Mouse (Mus musculus): ENCODE measurements around the gene Nos3. TPM values are rescaled to one million over a fixed set of nuclear protein-coding genes. Genes with fewer than 3 reads are reported as not detected.

The Nos3 gene
- polyA plus RNA-seq, 1 experiment from 2014 or later = 45.9 TPM

- Histone ChIP-seq H3K36me3 (peaks cover 21% of the 10 kb centered on the region), H3K27ac (ENCODE audit: poor library complexity, severe bottlenecking) (no peak overlapping the region), H3K4me3 (no peak overlapping the region), H3K9ac (no peak overlapping the region), H3K27me3 (replicated peaks) (peaks cover 25% of the 10 kb centered on the region), H3K4me2 (no peak overlapping the region), H3K9me3 (replicated peaks) (no peaks in the 10 kb centered on the region), H3K4me1 (replicated peaks) (peaks cover 15% of the 10 kb centered on the region)
- no peak for ATAC-seq (ENCODE audit: insufficient number of reproducible peaks, low FRiP score)
- WGBS = 78% methylated on average over 10 of the region's 10 CpGs
These were observed 53.0 kb downstream of the Nos3 start for GRCm38 (mm10) chr5:24417587-24417986.

GRCm38 (mm10) chr5:24420381-24420780 lies 55.8 kb downstream of the Nos3 start:
- no peak overlapping the region for H3K9ac ChIP-seq
- no peak for ATAC-seq (ENCODE audit: insufficient number of reproducible peaks, low FRiP score)
- 89% methylated on average over 9 of the region's 9 CpGs for WGBS
- H3K4me1 ChIP-seq (replicated peaks) = peaks cover 27% of the 10 kb centered on the region
- no peaks in the 10 kb centered on the region for H3K9me3 ChIP-seq (replicated peaks)
- no peak overlapping the region for H3K4me3 ChIP-seq
- H3K4me2 ChIP-seq = no peak overlapping the region
- H3K27me3 ChIP-seq (replicated peaks) = peaks cover 8% of the 10 kb centered on the region; the same call in 1 of the 2 replicates
- peaks cover 21% of the 10 kb centered on the region for H3K36me3 ChIP-seq
- no peak overlapping the region for H3K27ac ChIP-seq (ENCODE audit: poor library complexity, severe bottlenecking)

- Histone ChIP-seq H3K36me3 (peaks cover 21% of the 10 kb centered on the region), H3K27me3 (replicated peaks) (no peaks in the 10 kb centered on the region), H3K27ac (ENCODE audit: poor library complexity, severe bottlenecking) (peak within 1 kb of the TSS; percentile 97), H3K9ac (peak within 1 kb of the TSS; percentile 85), H3K4me1 (replicated peaks) (peaks cover 42% of the 10 kb centered on the region), H3K4me2 (peak within 1 kb of the TSS; percentile 80), H3K9me3 (replicated peaks) (no peaks in the 10 kb centered on the region), H3K4me3 (peak within 1 kb of the TSS; percentile 76)
- ATAC-seq (ENCODE audit: insufficient number of reproducible peaks, low FRiP score) = peak; percentile 93
- WGBS = under 1% methylated on average over 46 of the region's 46 CpGs
These were observed 58.8 kb downstream of the Nos3 start, which contains the start of the genes Cdk5 and Slc4a2 for GRCm38 (mm10) chr5:24423129-24424003. Gene Cdk5, minus strand, starts transcription at chr5:24423530. Gene Slc4a2, plus strand, starts transcription at chr5:24423837.

- peak overlapping the region; percentile 80 for H3K4me2 ChIP-seq
- peak overlapping the region; percentile 76 for H3K4me3 ChIP-seq
- no peaks in the 10 kb centered on the region for H3K27me3 ChIP-seq (replicated peaks)
- peaks cover 20% of the 10 kb centered on the region for H3K36me3 ChIP-seq
- H3K4me1 ChIP-seq (replicated peaks) = peaks cover 49% of the 10 kb centered on the region
- WGBS = 10% methylated on average over 21 of the region's 21 CpGs
- no peaks in the 10 kb centered on the region for H3K9me3 ChIP-seq (replicated peaks)
- peak overlapping the region; percentile 97 for H3K27ac ChIP-seq (ENCODE audit: poor library complexity, severe bottlenecking)
- peak; percentile 12 for ATAC-seq (ENCODE audit: insufficient number of reproducible peaks, low FRiP score)
- H3K9ac ChIP-seq = peak overlapping the region; percentile 85
These were observed 59.6 kb downstream of the Nos3 start for GRCm38 (mm10) chr5:24424004-24424781.

GRCm38 (mm10) chr5:24424861-24425411 lies 60.3 kb downstream of the Nos3 start:
- ATAC-seq (ENCODE audit: insufficient number of reproducible peaks, low FRiP score) = peak; percentile 68
- Histone ChIP-seq H3K36me3 (peaks cover 20% of the 10 kb centered on the region), H3K4me2 (peak overlapping the region; percentile 80), H3K27me3 (replicated peaks) (no peaks in the 10 kb centered on the region), H3K9ac (peak overlapping the region; percentile 85), H3K27ac (ENCODE audit: poor library complexity, severe bottlenecking) (peak overlapping the region; percentile 97), H3K9me3 (replicated peaks) (no peaks in the 10 kb centered on the region), H3K4me1 (replicated peaks) (peaks cover 49% of the 10 kb centered on the region), H3K4me3 (peak overlapping the region; percentile 76)
- WGBS = under 1% methylated on average over 60 of the region's 60 CpGs

- Histone ChIP-seq H3K4me1 (replicated peaks) (peaks cover 49% of the 10 kb centered on the region), H3K4me2 (peak overlapping the region; percentile 80), H3K9ac (peak overlapping the region; percentile 85), H3K4me3 (peak overlapping the region; percentile 76), H3K27ac (ENCODE audit: poor library complexity, severe bottlenecking) (peak overlapping the region; percentile 97), H3K9me3 (replicated peaks) (no peaks in the 10 kb centered on the region), H3K27me3 (replicated peaks) (no peaks in the 10 kb centered on the region), H3K36me3 (peaks cover 20% of the 10 kb centered on the region)
- peak; percentile 10; the same call in 1 of the 2 replicates for ATAC-seq (ENCODE audit: insufficient number of reproducible peaks, low FRiP score)
- under 1% methylated on average over 24 of the region's 30 CpGs for WGBS
These were observed 60.9 kb downstream of the Nos3 start for GRCm38 (mm10) chr5:24425421-24426036.

GRCm38 (mm10) chr5:24426037-24426432 lies 61.4 kb downstream of the Nos3 start:
- H3K9me3 ChIP-seq (replicated peaks) = no peaks in the 10 kb centered on the region
- no peak for ATAC-seq (ENCODE audit: insufficient number of reproducible peaks, low FRiP score)
- H3K9ac ChIP-seq = peak overlapping the region; percentile 85
- H3K4me3 ChIP-seq = peak overlapping the region; percentile 76
- peaks cover 20% of the 10 kb centered on the region for H3K36me3 ChIP-seq
- H3K4me1 ChIP-seq (replicated peaks) = peaks cover 49% of the 10 kb centered on the region
- H3K27me3 ChIP-seq (replicated peaks) = no peaks in the 10 kb centered on the region
- H3K27ac ChIP-seq (ENCODE audit: poor library complexity, severe bottlenecking) = peak overlapping the region; percentile 97; the same call in 1 of the 2 replicates
- WGBS = 1% methylated on average over 10 of the region's 10 CpGs
- peak overlapping the region; percentile 80 for H3K4me2 ChIP-seq

GRCm38 (mm10) chr5:24426556-24427284 lies 62.1 kb downstream of the Nos3 start:
- no peak overlapping the region for H3K27ac ChIP-seq (ENCODE audit: poor library complexity, severe bottlenecking)
- H3K9me3 ChIP-seq (replicated peaks) = no peaks in the 10 kb centered on the region
- H3K27me3 ChIP-seq (replicated peaks) = no peaks in the 10 kb centered on the region
- peaks cover 49% of the 10 kb centered on the region for H3K4me1 ChIP-seq (replicated peaks)
- 11% methylated on average over 9 of the region's 9 CpGs for WGBS
- ATAC-seq (ENCODE audit: insufficient number of reproducible peaks, low FRiP score) = no peak
- peak overlapping the region; percentile 76 for H3K4me3 ChIP-seq
- H3K4me2 ChIP-seq = peak overlapping the region; percentile 80
- H3K9ac ChIP-seq = peak overlapping the region; percentile 85
- H3K36me3 ChIP-seq = peaks cover 27% of the 10 kb centered on the region

GRCm38 (mm10) chr5:24427285-24427633 lies 62.6 kb downstream of the Nos3 start:
- 26% methylated on average over 12 of the region's 12 CpGs for WGBS
- Histone ChIP-seq H3K4me2 (peak overlapping the region; percentile 80), H3K27ac (ENCODE audit: poor library complexity, severe bottlenecking) (no peak overlapping the region), H3K36me3 (peaks cover 32% of the 10 kb centered on the region), H3K27me3 (replicated peaks) (no peaks in the 10 kb centered on the region), H3K9ac (0 out of 2 replicates have a peak overlapping the region, but pooled peaks have one; percentile 11), H3K9me3 (replicated peaks) (no peaks in the 10 kb centered on the region), H3K4me1 (replicated peaks) (peaks cover 49% of the 10 kb centered on the region), H3K4me3 (0 out of 2 replicates have a peak overlapping the region, but pooled peaks have one; percentile 76)
- ATAC-seq (ENCODE audit: insufficient number of reproducible peaks, low FRiP score) = no peak

- H3K9me3 ChIP-seq (replicated peaks) = no peaks in the 10 kb centered on the region
- H3K27me3 ChIP-seq (replicated peaks) = no peaks in the 10 kb centered on the region
- no peak overlapping the region for H3K27ac ChIP-seq (ENCODE audit: poor library complexity, severe bottlenecking)
- no peak for ATAC-seq (ENCODE audit: insufficient number of reproducible peaks, low FRiP score)
- H3K4me2 ChIP-seq = peak overlapping the region; percentile 80
- 13% methylated on average over 15 of the region's 15 CpGs for WGBS
- peaks cover 39% of the 10 kb centered on the region for H3K36me3 ChIP-seq
- H3K9ac ChIP-seq = peak overlapping the region; percentile 50; the same call in 1 of the 2 replicates
- H3K4me3 ChIP-seq = no peak overlapping the region
- H3K4me1 ChIP-seq (replicated peaks) = peaks cover 43% of the 10 kb centered on the region
These were observed 63.4 kb downstream of the Nos3 start for GRCm38 (mm10) chr5:24427981-24428402.

All from heart, embryonic 12.5 days (tissue).